Mouse (Mus musculus) lung, adult 2 months (tissue): Measurements from ENCODE around the gene Gm37240.

Experiments used
- CTCF ChIP-seq: fragments of 200-500 bp; IDR thresholded peaks from 2 replicates; pipeline ENCODE4 v1.5.1; 2011; ENCODE audit warnings: mild to moderate bottlenecking, low read length, control low read depth; ENCODE audit not compliant: insufficient read depth
- POLR2A ChIP-seq: fragments of 200-500 bp; IDR thresholded peaks from 2 replicates; pipeline ENCODE4 v1.6.1; 2011; ENCODE audit warnings: low read depth, mild to moderate bottlenecking, control low read depth, low read length, borderline replicate concordance; ENCODE audit errors: extremely low read depth

DNA sequence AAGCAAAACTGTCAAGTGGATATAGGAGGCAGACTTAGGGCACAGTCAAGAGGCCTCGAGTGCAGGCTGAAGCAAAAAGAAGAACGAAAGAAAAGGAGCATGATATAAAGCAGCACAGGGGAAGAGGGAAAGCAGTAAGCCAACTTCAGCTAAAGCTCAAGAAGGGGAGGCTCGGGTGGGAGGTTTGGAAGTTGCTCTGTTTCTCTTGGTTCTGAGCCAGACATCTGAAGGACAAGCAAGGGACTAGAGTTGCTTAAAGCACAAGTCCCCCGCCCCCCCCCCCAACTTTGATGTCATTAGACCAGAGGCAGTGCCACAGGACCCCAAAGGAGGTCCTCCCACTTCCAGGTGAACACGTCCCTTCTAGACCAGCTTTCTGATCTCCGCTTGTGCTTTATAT lies 433.3 kb downstream of the Gm37240 start:
- TF ChIP-seq POLR2A (no peak), CTCF (no peak)
